ENCODE assay signal across 8 mouse cellular contexts in the genomic region with DNA sequence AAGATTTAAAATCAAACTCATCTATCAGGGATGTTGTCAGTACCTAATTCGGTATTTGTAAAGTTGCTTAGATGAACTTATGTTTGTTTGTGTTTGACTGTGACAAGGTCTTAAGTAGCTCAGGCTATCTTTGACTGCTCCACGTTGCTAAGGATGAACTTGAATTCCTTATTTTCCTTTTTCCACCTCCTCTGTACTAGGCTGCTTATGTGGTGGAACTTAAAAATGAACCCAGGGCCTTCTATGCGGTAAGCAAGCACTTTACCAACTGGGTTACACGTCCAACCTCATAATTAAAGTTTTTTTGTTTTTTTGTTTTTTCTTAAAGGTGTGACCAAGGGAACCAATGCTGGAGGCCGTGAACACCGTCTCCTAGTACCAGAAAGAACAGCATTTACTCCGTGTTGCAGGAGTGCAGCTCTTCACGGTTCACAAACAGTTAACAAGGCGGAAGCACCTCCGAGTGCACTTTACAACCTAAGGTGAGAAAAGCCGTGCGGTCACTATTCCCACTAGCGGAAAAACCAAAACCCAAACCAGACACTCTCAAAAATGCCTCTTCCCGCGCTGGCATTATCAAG. TPM values are rescaled to one million over a fixed set of nuclear protein-coding genes. Genes with fewer than 3 reads are reported as not detected.
DNase-seq lines count a peak whose midpoint lies in the region; ATAC-seq and TF ChIP-seq lines count a peak whose summit lies in the region.

TSS of gene Zcchc7 (plus strand) at position 325 of the 581 bp plus-strand sequence.

- TF ChIP-seq POLR2A in cortical plate, adult 2 months (IDR thresholded peaks at IDR 0.05; ENCODE audit: extremely low read depth, insufficient read depth, low read length) = no peak
- TF ChIP-seq POLR2A in myocyte (IDR thresholded peaks at IDR 0.05; ENCODE audit: insufficient read length, low read depth) = no peak

- H3K79me2 ChIP-seq in myocyte (ENCODE audit: control insufficient read depth, insufficient read depth) = peaks cover 38% of the 10 kb centered on the region

- peak within 1 kb of the TSS; percentile 77 for H3K4me3 ChIP-seq in neural tube, embryonic 11.5 days (ENCODE audit: low read depth, low read length)
- peak within 1 kb of the TSS; percentile 97 for H3K4me3 ChIP-seq in cortical plate, adult 2 months (ENCODE audit: insufficient read depth, low read length)
- peak within 1 kb of the TSS; percentile 80 for H3K4me3 ChIP-seq in heart, embryonic 12.5 days
- peak within 1 kb of the TSS; percentile 85 for H3K4me3 ChIP-seq in myocyte

- H3K27ac ChIP-seq in neural tube, embryonic 11.5 days (ENCODE audit: low read depth, low read length) = peak within 1 kb of the TSS; percentile 91
- H3K27ac ChIP-seq in cortical plate, adult 2 months (ENCODE audit: insufficient read depth, low read length) = peak within 1 kb of the TSS; percentile 67
- peak within 1 kb of the TSS; percentile 89 for H3K27ac ChIP-seq in heart, embryonic 12.5 days (ENCODE audit: poor library complexity, severe bottlenecking)

- peak within 1 kb of the TSS; percentile 60 for H3K4me2 ChIP-seq in neural tube, embryonic 11.5 days (ENCODE audit: low read depth)
- peak within 1 kb of the TSS; percentile 76 for H3K4me2 ChIP-seq in heart, embryonic 12.5 days
- peak within 1 kb of the TSS; percentile 90 for H3K4me2 ChIP-seq in myocyte (ENCODE audit: low read depth)

- peak within 1 kb of the TSS; percentile 87 for H3K9ac ChIP-seq in neural tube, embryonic 11.5 days (ENCODE audit: low read length)
- H3K9ac ChIP-seq in heart, embryonic 12.5 days = peak within 1 kb of the TSS; percentile 86

- no peaks in the 10 kb centered on the region for H3K27me3 ChIP-seq in neural tube, embryonic 11.5 days (ENCODE audit: control insufficient read depth, insufficient read depth, low read length)
- no peaks in the 10 kb centered on the region for H3K27me3 ChIP-seq in heart, embryonic 12.5 days (replicated peaks)
- no peaks in the 10 kb centered on the region for H3K27me3 ChIP-seq in myocyte (ENCODE audit: control insufficient read depth, insufficient read depth, insufficient read length)

- TF ChIP-seq CTCF in cortical plate, adult 2 months (IDR thresholded peaks at IDR 0.05; ENCODE audit: extremely low read depth, insufficient read depth, low read length) = no peak

- intact Hi-C loops in left cerebral cortex, postnatal 14 days (cut with DNase I) = no loop called here

- 4% methylated on average over 15 of the region's 15 CpGs for WGBS in neural tube, embryonic 11.5 days
- WGBS in heart, embryonic 12.5 days = 4% methylated on average over 15 of the region's 15 CpGs

- H3K36me3 ChIP-seq in neural tube, embryonic 11.5 days (ENCODE audit: control insufficient read depth, insufficient read depth, low read length) = no peaks in the 10 kb centered on the region
- no peaks in the 10 kb centered on the region for H3K36me3 ChIP-seq in heart, embryonic 12.5 days
- no peaks in the 10 kb centered on the region for H3K36me3 ChIP-seq in myocyte (ENCODE audit: control insufficient read depth, insufficient read depth)

- no peak; the same call in 1 of the 2 replicates for ATAC-seq in neural tube, embryonic 11.5 days (ENCODE audit: insufficient read depth, low FRiP score, low TSS enrichment)
- peak; percentile 48; the same call in 1 of the 2 replicates for ATAC-seq in heart, embryonic 12.5 days (ENCODE audit: insufficient number of reproducible peaks, low FRiP score)

- DNase-seq in neural tube, embryonic 11.5 days (ENCODE audit: low spot score) = no peak
- no peak for DNase-seq in neural tube, embryonic 10.5 days (ENCODE audit: extremely low spot score, low spot score)
- DNase-seq in left cerebral cortex, postnatal 14 days (ENCODE audit: low spot score in 2 of 2) = peak in 1 of 2 experiments; percentile 11
- DNase-seq in embryo, embryonic 10 days (ENCODE audit: low spot score) = no peak
- no peak for DNase-seq in lung, postnatal 36 days

- no peaks in the 10 kb centered on the region; the same call in 1 of the 2 replicates for H3K4me1 ChIP-seq in neural tube, embryonic 11.5 days (ENCODE audit: control insufficient read depth, insufficient read depth, low read length)
- no peaks in the 10 kb centered on the region for H3K4me1 ChIP-seq in cortical plate, adult 2 months (ENCODE audit: control insufficient read depth, insufficient read depth, low read length)
- peaks cover 7% of the 10 kb centered on the region; the same call in 1 of the 2 replicates for H3K4me1 ChIP-seq in heart, embryonic 12.5 days (replicated peaks)

- no peaks in the 10 kb centered on the region for H3K9me3 ChIP-seq in neural tube, embryonic 11.5 days (ENCODE audit: control insufficient read depth, low read length)
- H3K9me3 ChIP-seq in heart, embryonic 12.5 days (replicated peaks) = no peaks in the 10 kb centered on the region

- peak within 1 kb of the TSS; percentile 71 for H3ac ChIP-seq in myocyte (ENCODE audit: control insufficient read depth, insufficient read length)

TF ChIP-seq in myocyte, 11 proteins besides CTCF, POLR2A, EP300 and RAD21:
- no peak for TF ChIP-seq CEBPB (IDR thresholded peaks at IDR 0.05; ENCODE audit: insufficient read depth, poor library complexity, severe bottlenecking)
- no peak for TF ChIP-seq MAX (IDR thresholded peaks at IDR 0.05; ENCODE audit: low read depth)
- TF ChIP-seq TCF3 (IDR thresholded peaks at IDR 0.05; ENCODE audit: insufficient read length, low read depth) = no peak
- no peak for TF ChIP-seq USF1 (IDR thresholded peaks at IDR 0.05; ENCODE audit: low read depth)
- TF ChIP-seq TCF12 (IDR thresholded peaks at IDR 0.05; ENCODE audit: insufficient read depth, poor library complexity, severe bottlenecking) = no peak
- TF ChIP-seq MYOD1 (IDR thresholded peaks at IDR 0.05; ENCODE audit: control insufficient read depth in 1 of 3, insufficient read length in 2 of 3, low read depth in 2 of 3) = no peak

RNA-seq across cellular contexts. Expression of gene Zcchc7, which starts in this region (rescaled TPM):
- 23.8 and 24.4 TPM in 2 replicates for polyA plus RNA-seq in neural tube, embryonic 11.5 days (2014; fragmentation: Nextera tagmentation; extraction: Ambion mirVana)
- polyA plus RNA-seq in cortical plate, adult 2 months (2012; rRNA removed) = 67.0 and 70.1 TPM in 2 replicates
- 22.0 and 24.6 TPM in 2 replicates for polyA plus RNA-seq in heart, embryonic 12.5 days (2016; fragmentation: Nextera tagmentation; extraction: Ambion mirVana)
- 10 to 100 TPM; 54.4 to 54.5 TPM for total RNA-seq in left cerebral cortex, postnatal 14 days (2021)
- 6.9 TPM for polyA plus RNA-seq in myocyte (2012; fragmentation: generic; extraction: Trizol)
